Mouse (Mus musculus): Measurements from ENCODE around the gene Cpne5. TPM values are rescaled to one million over a fixed set of nuclear protein-coding genes. Genes with fewer than 3 reads are reported as not detected.
"Not testable (repeated sequence)": the region's sequence is repeated elsewhere in the genome, so short reads cannot be mapped to it uniquely, and the experiment has no call there.

Gene Cpne5
- total and polyA plus RNA-seq, 2 experiments, result not detected

DNA sequence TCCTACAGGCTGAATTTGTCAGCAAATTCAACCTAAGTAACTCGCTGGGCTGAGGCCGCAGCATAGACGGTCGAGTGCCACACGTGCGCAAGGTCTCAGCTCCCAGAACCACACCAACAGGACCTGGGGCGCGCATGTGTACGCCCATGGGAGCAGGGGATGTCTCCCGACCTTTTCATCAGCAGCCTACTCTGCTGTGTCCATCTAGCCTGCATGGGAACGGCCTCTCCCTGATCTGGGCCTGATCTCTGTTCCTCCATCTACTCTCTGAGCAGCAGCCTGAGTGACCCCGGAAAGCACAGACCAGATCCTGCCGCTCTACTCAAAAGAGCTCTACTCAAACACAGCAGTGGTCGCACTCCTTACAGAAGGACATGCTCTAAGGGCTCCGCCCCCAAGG, 22.5 kb upstream of the Cpne5 start:
- Histone ChIP-seq H3K9ac (ENCODE audit: low read depth, low read length) (no peak overlapping the region), H3K36me3 (ENCODE audit: control insufficient read depth, insufficient read depth, low read length) (no peaks in the 10 kb centered on the region), H3K27ac (replicated peaks; ENCODE audit: insufficient read depth, low read depth, low read length) (no peak overlapping the region), H3K27me3 (ENCODE audit: control insufficient read depth, insufficient read depth, low read length) (no peaks in the 10 kb centered on the region), H3K4me1 (ENCODE audit: control insufficient read depth, insufficient read depth, low read length) (peaks cover 23% of the 10 kb centered on the region), H3K79me2 (ENCODE audit: control insufficient read depth, insufficient read depth, low read length) (peaks cover 11% of the 10 kb centered on the region; the same call in 1 of the 2 replicates), H3K4me3 (ENCODE audit: insufficient read depth, low read depth, low read length) (no peak overlapping the region)
- WGBS, result 75% methylated on average over 15 of the region's 15 CpGs
- TF ChIP-seq POLR2A (IDR thresholded peaks at IDR 0.05; ENCODE audit: extremely low read depth, insufficient read depth, low read length), result no peak
- TF ChIP-seq CTCF (IDR thresholded peaks at IDR 0.05; ENCODE audit: low read depth, low read length), result no peak
- no peak for DNase-seq (ENCODE audit: extremely low read depth, low read depth, low spot score)

GRCm38 (mm10) chr17:29259489-29259888, 21.5 kb upstream of the Cpne5 start:
- H3K4me3 ChIP-seq (ENCODE audit: insufficient read depth, low read depth, low read length), result no peak overlapping the region
- no peaks in the 10 kb centered on the region for H3K36me3 ChIP-seq (ENCODE audit: control insufficient read depth, insufficient read depth, low read length)
- DNase-seq (ENCODE audit: extremely low read depth, low read depth, low spot score), result peak; percentile 64
- no peak overlapping the region for H3K9ac ChIP-seq (ENCODE audit: low read depth, low read length)
- TF ChIP-seq CTCF (IDR thresholded peaks at IDR 0.05; ENCODE audit: low read depth, low read length) (peak; percentile 97), POLR2A (IDR thresholded peaks at IDR 0.05; ENCODE audit: extremely low read depth, insufficient read depth, low read length) (no peak)
- H3K4me1 ChIP-seq (ENCODE audit: control insufficient read depth, insufficient read depth, low read length), result peaks cover 24% of the 10 kb centered on the region
- H3K79me2 ChIP-seq (ENCODE audit: control insufficient read depth, insufficient read depth, low read length), result peaks cover 11% of the 10 kb centered on the region; the same call in 1 of the 2 replicates
- H3K27me3 ChIP-seq (ENCODE audit: control insufficient read depth, insufficient read depth, low read length), result no peaks in the 10 kb centered on the region
- H3K27ac ChIP-seq (replicated peaks; ENCODE audit: insufficient read depth, low read depth, low read length), result peak overlapping the region; percentile 60
- WGBS, result 5% methylated on average over 3 of the region's 3 CpGs

DNA sequence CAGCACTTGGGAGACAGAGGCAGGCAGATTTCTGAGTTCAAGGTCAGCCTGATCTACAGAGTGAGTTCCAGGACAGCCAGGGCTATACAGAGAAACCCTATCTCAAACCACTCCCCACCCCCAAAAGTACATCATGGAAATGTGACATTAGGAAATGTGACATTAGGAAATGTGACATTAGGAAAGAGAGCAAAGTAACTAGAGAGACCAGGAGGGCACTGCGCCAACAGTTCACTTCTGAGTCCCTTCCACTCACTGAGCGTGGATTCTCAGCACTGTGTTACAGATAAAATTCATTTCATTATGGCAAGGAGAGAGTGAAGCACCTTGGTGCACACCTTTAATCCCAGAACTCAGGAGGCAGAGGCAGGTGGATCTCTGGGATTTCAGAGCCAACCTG, 21.0 kb upstream of the Cpne5 start:
- WGBS, result 5% methylated on average over 2 of the region's 2 CpGs
- peak; percentile 89 for DNase-seq (ENCODE audit: extremely low read depth, low read depth, low spot score)
- TF ChIP-seq POLR2A (IDR thresholded peaks at IDR 0.05; ENCODE audit: extremely low read depth, insufficient read depth, low read length) (no peak), CTCF (IDR thresholded peaks at IDR 0.05; ENCODE audit: low read depth, low read length) (no peak)
- no peak overlapping the region for H3K9ac ChIP-seq (ENCODE audit: low read depth, low read length)
- no peak overlapping the region for H3K4me3 ChIP-seq (ENCODE audit: insufficient read depth, low read depth, low read length)
- peaks cover 26% of the 10 kb centered on the region for H3K4me1 ChIP-seq (ENCODE audit: control insufficient read depth, insufficient read depth, low read length)
- H3K79me2 ChIP-seq (ENCODE audit: control insufficient read depth, insufficient read depth, low read length), result peaks cover 11% of the 10 kb centered on the region; the same call in 1 of the 2 replicates
- H3K27ac ChIP-seq (replicated peaks; ENCODE audit: insufficient read depth, low read depth, low read length), result peak overlapping the region; percentile 65
- H3K36me3 ChIP-seq (ENCODE audit: control insufficient read depth, insufficient read depth, low read length), result no peaks in the 10 kb centered on the region
- H3K27me3 ChIP-seq (ENCODE audit: control insufficient read depth, insufficient read depth, low read length), result no peaks in the 10 kb centered on the region

DNA sequence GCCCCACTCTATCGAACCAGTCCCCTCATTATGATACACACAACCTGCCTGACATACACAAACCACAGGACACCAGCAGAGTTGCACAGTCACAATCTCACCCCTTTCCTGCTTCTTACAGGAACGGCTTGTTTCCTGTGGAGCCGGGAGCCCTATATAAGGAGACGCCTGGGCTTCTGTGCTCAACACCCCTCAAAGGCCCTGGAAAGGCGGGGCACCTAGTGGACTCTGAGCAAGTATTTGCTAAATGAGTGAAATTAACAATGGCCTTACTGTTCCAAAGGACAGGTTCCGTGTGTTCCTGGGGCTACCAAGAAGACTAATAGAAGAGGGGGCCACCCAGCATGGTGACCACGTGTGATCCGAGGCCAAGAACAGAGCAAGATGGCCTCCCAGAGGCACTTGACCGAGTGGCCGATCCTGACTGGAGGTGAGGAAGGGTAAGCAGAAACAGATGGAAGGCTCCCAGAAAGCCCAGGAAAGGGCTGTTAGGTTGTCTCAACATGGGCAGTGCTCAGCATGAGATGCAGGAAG, 20.1 kb upstream of the Cpne5 start:
- TF ChIP-seq CTCF (IDR thresholded peaks at IDR 0.05; ENCODE audit: low read depth, low read length), result no peak
- no peak for TF ChIP-seq POLR2A (IDR thresholded peaks at IDR 0.05; ENCODE audit: extremely low read depth, insufficient read depth, low read length)
- H3K4me3 ChIP-seq (ENCODE audit: insufficient read depth, low read depth, low read length), result no peak overlapping the region
- no peak overlapping the region for H3K9ac ChIP-seq (ENCODE audit: low read depth, low read length)
- H3K27ac ChIP-seq (replicated peaks; ENCODE audit: insufficient read depth, low read depth, low read length), result peak overlapping the region; percentile 65
- peaks cover 30% of the 10 kb centered on the region for H3K4me1 ChIP-seq (ENCODE audit: control insufficient read depth, insufficient read depth, low read length)
- DNase-seq (ENCODE audit: extremely low read depth, low read depth, low spot score), result no peak
- H3K79me2 ChIP-seq (ENCODE audit: control insufficient read depth, insufficient read depth, low read length), result peaks cover 8% of the 10 kb centered on the region; the same call in 1 of the 2 replicates
- WGBS, result 86% methylated on average over 10 of the region's 10 CpGs
- no peaks in the 10 kb centered on the region for H3K27me3 ChIP-seq (ENCODE audit: control insufficient read depth, insufficient read depth, low read length)
- H3K36me3 ChIP-seq (ENCODE audit: control insufficient read depth, insufficient read depth, low read length), result no peaks in the 10 kb centered on the region

- peak overlapping the region; percentile 12 for H3K27ac ChIP-seq (replicated peaks; ENCODE audit: insufficient read depth, low read depth, low read length)
- no peaks in the 10 kb centered on the region for H3K27me3 ChIP-seq (ENCODE audit: control insufficient read depth, insufficient read depth, low read length)
- TF ChIP-seq POLR2A (IDR thresholded peaks at IDR 0.05; ENCODE audit: extremely low read depth, insufficient read depth, low read length) (no peak), CTCF (IDR thresholded peaks at IDR 0.05; ENCODE audit: low read depth, low read length) (no peak)
- 76% methylated on average over 10 of the region's 10 CpGs for WGBS
- H3K79me2 ChIP-seq (ENCODE audit: control insufficient read depth, insufficient read depth, low read length), result peaks cover 8% of the 10 kb centered on the region; the same call in 1 of the 2 replicates
- H3K4me3 ChIP-seq (ENCODE audit: insufficient read depth, low read depth, low read length), result no peak overlapping the region
- no peaks in the 10 kb centered on the region for H3K36me3 ChIP-seq (ENCODE audit: control insufficient read depth, insufficient read depth, low read length)
- H3K4me1 ChIP-seq (ENCODE audit: control insufficient read depth, insufficient read depth, low read length), result peaks cover 35% of the 10 kb centered on the region
- no peak overlapping the region; the same call in 1 of the 2 replicates for H3K9ac ChIP-seq (ENCODE audit: low read depth, low read length)
- DNase-seq (ENCODE audit: extremely low read depth, low read depth, low spot score), result peak; percentile 80
Observed at GRCm38 (mm10) chr17:29257001-29257511, 19.1 kb upstream of the Cpne5 start.

DNA sequence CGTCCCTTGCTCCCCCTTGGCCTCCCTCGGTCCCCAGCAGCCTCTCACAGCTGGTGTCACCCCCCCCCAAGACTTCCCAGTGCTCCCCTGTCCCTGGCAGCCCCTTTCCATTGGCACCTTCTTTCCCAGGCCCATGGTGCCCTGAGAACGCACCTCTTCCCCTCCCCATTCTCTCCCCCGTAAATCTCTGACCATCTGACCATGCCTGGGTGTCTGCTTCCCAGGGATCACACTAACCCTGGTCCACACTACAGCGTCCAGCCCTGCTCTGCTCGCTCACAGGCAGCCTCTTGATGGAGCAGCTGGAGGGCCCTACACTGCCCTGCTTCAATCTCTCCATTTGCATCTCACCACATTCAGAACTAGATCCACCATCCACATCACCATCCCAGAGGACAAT, 18.5 kb upstream of the Cpne5 start:
- no peak overlapping the region for H3K27ac ChIP-seq (replicated peaks; ENCODE audit: insufficient read depth, low read depth, low read length)
- H3K36me3 ChIP-seq (ENCODE audit: control insufficient read depth, insufficient read depth, low read length), result no peaks in the 10 kb centered on the region
- H3K4me1 ChIP-seq (ENCODE audit: control insufficient read depth, insufficient read depth, low read length), result peaks cover 39% of the 10 kb centered on the region
- H3K79me2 ChIP-seq (ENCODE audit: control insufficient read depth, insufficient read depth, low read length), result peaks cover 8% of the 10 kb centered on the region; the same call in 1 of the 2 replicates
- no peak overlapping the region for H3K9ac ChIP-seq (ENCODE audit: low read depth, low read length)
- H3K4me3 ChIP-seq (ENCODE audit: insufficient read depth, low read depth, low read length), result no peak overlapping the region
- H3K27me3 ChIP-seq (ENCODE audit: control insufficient read depth, insufficient read depth, low read length), result no peaks in the 10 kb centered on the region
- TF ChIP-seq CTCF (IDR thresholded peaks at IDR 0.05; ENCODE audit: low read depth, low read length), result no peak
- no peak for TF ChIP-seq POLR2A (IDR thresholded peaks at IDR 0.05; ENCODE audit: extremely low read depth, insufficient read depth, low read length)
- WGBS, result 92% methylated on average over 6 of the region's 6 CpGs
- DNase-seq (ENCODE audit: extremely low read depth, low read depth, low spot score), result no peak

DNA sequence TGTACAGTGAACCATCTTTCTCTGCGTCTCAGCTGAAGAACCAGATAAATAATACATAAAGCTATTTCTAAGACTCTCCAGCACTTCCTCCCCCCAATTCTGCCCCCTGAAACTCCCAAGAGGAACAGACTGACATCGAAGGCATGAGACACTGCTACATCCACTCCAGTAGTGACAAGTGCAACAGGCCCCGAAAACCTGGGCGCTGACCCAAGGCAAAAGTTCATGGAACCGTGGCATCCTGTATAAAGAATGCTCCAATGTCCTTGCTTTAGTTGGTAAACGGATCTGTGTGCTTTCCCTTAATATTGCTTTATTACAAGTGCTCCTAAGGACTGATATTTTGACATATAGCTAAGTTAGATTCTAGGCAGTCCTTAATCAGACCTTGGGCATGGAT, 16.8 kb upstream of the Cpne5 start:
- Histone ChIP-seq H3K27ac (replicated peaks; ENCODE audit: insufficient read depth, low read depth, low read length) (peak overlapping the region; percentile 70), H3K4me1 (ENCODE audit: control insufficient read depth, insufficient read depth, low read length) (peaks cover 41% of the 10 kb centered on the region)
- peak; percentile 77 for DNase-seq (ENCODE audit: extremely low read depth, low read depth, low spot score)
- WGBS, result 33% methylated on average over 6 of the region's 6 CpGs
- not testable (repeated sequence) for H3K27me3 ChIP-seq (ENCODE audit: control insufficient read depth, insufficient read depth, low read length); H3K4me3 ChIP-seq (ENCODE audit: insufficient read depth, low read depth, low read length); H3K79me2 ChIP-seq (ENCODE audit: control insufficient read depth, insufficient read depth, low read length); H3K36me3 ChIP-seq (ENCODE audit: control insufficient read depth, insufficient read depth, low read length); H3K9ac ChIP-seq (ENCODE audit: low read depth, low read length)

All from liver, adult 2 months (tissue).